Mouse (Mus musculus): ENCODE measurements around the gene Vmn2r115. TPM values are rescaled to one million over a fixed set of nuclear protein-coding genes. Genes with fewer than 3 reads are reported as not detected.
"Not testable (repeated sequence)": the region's sequence is repeated elsewhere in the genome, so short reads cannot be mapped to it uniquely, and the experiment has no call there.

Gene Vmn2r115
- not detected in 2 replicates for polyA plus RNA-seq (2015; fragmentation: Nextera tagmentation; extraction: Ambion mirVana)

- H3K9ac ChIP-seq (replicated peaks); H3K36me3 ChIP-seq (replicated peaks; ENCODE audit: insufficient read depth, low read length); H3K4me2 ChIP-seq (ENCODE audit: low read depth, low read length); H3K4me3 ChIP-seq (ENCODE audit: low read depth, low read length); H3K9me3 ChIP-seq (ENCODE audit: low read length); DNase-seq; H3K27me3 ChIP-seq (ENCODE audit: insufficient read depth, low read length); H3K4me1 ChIP-seq (ENCODE audit: insufficient read depth); H3K27ac ChIP-seq (ENCODE audit: low read depth); ATAC-seq: not testable (repeated sequence)
- WGBS (ENCODE audit: insufficient replicate concordance), result 35% methylated on average over 2 of the region's 2 CpGs
Observed at GRCm38 (mm10) chr17:23343441-23343840, at the start of gene Vmn2r115. Gene Vmn2r115 (plus strand): TSS chr17:23343741.

GRCm38 (mm10) chr17:23312437-23312836, 31.1 kb upstream of the Vmn2r115 start, which contains the start of gene Vmn2r114:
Gene Vmn2r114 (minus strand): TSS chr17:23312537.
- not testable (repeated sequence) for H3K9ac ChIP-seq (replicated peaks); H3K27ac ChIP-seq (ENCODE audit: low read depth); H3K4me2 ChIP-seq (ENCODE audit: low read depth, low read length); ATAC-seq; H3K36me3 ChIP-seq (replicated peaks; ENCODE audit: insufficient read depth, low read length); H3K4me3 ChIP-seq (ENCODE audit: low read depth, low read length); DNase-seq; H3K27me3 ChIP-seq (ENCODE audit: insufficient read depth, low read length); H3K9me3 ChIP-seq (ENCODE audit: low read length); H3K4me1 ChIP-seq (ENCODE audit: insufficient read depth)
- 57% methylated on average over 2 of the region's 2 CpGs for WGBS (ENCODE audit: insufficient replicate concordance)

GRCm38 (mm10) chr17:23330657-23331056, 12.9 kb upstream of the Vmn2r115 start:
- no peak overlapping the region for H3K9ac ChIP-seq (replicated peaks)
- no peak for DNase-seq
- WGBS (ENCODE audit: insufficient replicate concordance), result 71% methylated on average over 6 of the region's 6 CpGs
- ATAC-seq, result no peak
- no peaks in the 10 kb centered on the region for H3K9me3 ChIP-seq (ENCODE audit: low read length)
- H3K27me3 ChIP-seq (ENCODE audit: insufficient read depth, low read length), result no peaks in the 10 kb centered on the region
- no peaks in the 10 kb centered on the region for H3K36me3 ChIP-seq (replicated peaks; ENCODE audit: insufficient read depth, low read length)
- no peak overlapping the region for H3K27ac ChIP-seq (ENCODE audit: low read depth)
- TF ChIP-seq CTCF (IDR thresholded peaks at IDR 0.05; ENCODE audit: low read depth) (no peak), EP300 (IDR thresholded peaks at IDR 0.05; ENCODE audit: low read depth) (no peak)
- no peaks in the 10 kb centered on the region for H3K4me1 ChIP-seq (ENCODE audit: insufficient read depth)
- no peak overlapping the region for H3K4me3 ChIP-seq (ENCODE audit: low read depth, low read length)
- no peak overlapping the region for H3K4me2 ChIP-seq (ENCODE audit: low read depth, low read length)

- no peaks in the 10 kb centered on the region for H3K9me3 ChIP-seq (ENCODE audit: low read length)
- H3K4me2 ChIP-seq (ENCODE audit: low read depth, low read length), result no peak overlapping the region
- WGBS (ENCODE audit: insufficient replicate concordance), result 89% methylated on average over 1 of the region's 1 CpGs
- no peak for TF ChIP-seq CTCF (IDR thresholded peaks at IDR 0.05; ENCODE audit: low read depth)
- TF ChIP-seq EP300 (IDR thresholded peaks at IDR 0.05; ENCODE audit: low read depth), result no peak
- no peaks in the 10 kb centered on the region for H3K36me3 ChIP-seq (replicated peaks; ENCODE audit: insufficient read depth, low read length)
- ATAC-seq (no peak), DNase-seq (no peak)
- H3K4me1 ChIP-seq (ENCODE audit: insufficient read depth), result no peaks in the 10 kb centered on the region
- H3K27ac ChIP-seq (ENCODE audit: low read depth), result no peak overlapping the region
- H3K9ac ChIP-seq (replicated peaks), result no peak overlapping the region
- H3K27me3 ChIP-seq (ENCODE audit: insufficient read depth, low read length), result no peaks in the 10 kb centered on the region
- no peak overlapping the region for H3K4me3 ChIP-seq (ENCODE audit: low read depth, low read length)
Observed at GRCm38 (mm10) chr17:23351644-23352043, 8.1 kb downstream of the Vmn2r115 start.

GRCm38 (mm10) chr17:23384304-23384703, 40.8 kb downstream of the Vmn2r115 start, which contains the start of gene Vmn2r116:
Gene Vmn2r116 (plus strand): TSS chr17:23384604.
- H3K4me1 ChIP-seq (ENCODE audit: insufficient read depth); ATAC-seq; DNase-seq; H3K4me3 ChIP-seq (ENCODE audit: low read depth, low read length); H3K9ac ChIP-seq (replicated peaks); H3K27me3 ChIP-seq (ENCODE audit: insufficient read depth, low read length); H3K9me3 ChIP-seq (ENCODE audit: low read length); H3K4me2 ChIP-seq (ENCODE audit: low read depth, low read length); H3K27ac ChIP-seq (ENCODE audit: low read depth); H3K36me3 ChIP-seq (replicated peaks; ENCODE audit: insufficient read depth, low read length): not testable (repeated sequence)

Other genes with a start within 250 kb of the Vmn2r115 start
- 1.4 and 2.0 TPM in 2 replicates for gene Zfp40, start 150.5 kb upstream of the Vmn2r115 start, polyA plus RNA-seq (2015; fragmentation: Nextera tagmentation; extraction: Ambion mirVana)
- not detected in 2 replicates for gene Vmn2r114, start 31.2 kb upstream of the Vmn2r115 start, polyA plus RNA-seq (2015; fragmentation: Nextera tagmentation; extraction: Ambion mirVana)
- gene Vmn2r116, start 40.9 kb downstream of the Vmn2r115 start, polyA plus RNA-seq (2015; fragmentation: Nextera tagmentation; extraction: Ambion mirVana), result not detected in 2 replicates
- not detected in 2 replicates for gene Vmn2r117, start 136.0 kb downstream of the Vmn2r115 start, polyA plus RNA-seq (2015; fragmentation: Nextera tagmentation; extraction: Ambion mirVana)
- gene Zfp213, start 220.5 kb downstream of the Vmn2r115 start, polyA plus RNA-seq (2015; fragmentation: Nextera tagmentation; extraction: Ambion mirVana), result 5.2 and 5.5 TPM in 2 replicates

Measured in liver, postnatal 0 days (tissue).